Mouse (Mus musculus) thymus, adult 2 months (tissue): ENCODE results near the gene Icam4.

ENCODE experiments used
- CTCF ChIP-seq: fragments of 200-500 bp; IDR thresholded peaks from 2 replicates; pipeline ENCODE4 v1.5.1; 2012; ENCODE audit warnings: mild to moderate bottlenecking, control low read depth, low read length, moderate library complexity, borderline replicate concordance; ENCODE audit not compliant: control insufficient read depth, poor library complexity, insufficient read depth; ENCODE audit errors: extremely low read depth
- POLR2A ChIP-seq: fragments of 200-500 bp; IDR thresholded peaks from 2 replicates; pipeline ENCODE4 v1.6.1; 2012; ENCODE audit warnings: mild to moderate bottlenecking, low read length, control low read depth, moderate library complexity; ENCODE audit not compliant: control insufficient read depth, poor library complexity, insufficient read depth; ENCODE audit errors: extremely low read depth

- TF ChIP-seq CTCF (no peak), POLR2A (no peak)
These were observed 12.0 kb upstream of the Icam4 start for GRCm38 (mm10) chr9:21017177-21017575.
